Mouse (Mus musculus): Measurements from ENCODE around the gene Fam76a. TPM values are rescaled to one million over a fixed set of nuclear protein-coding genes. Genes with fewer than 3 reads are reported as not detected.
"Not testable (repeated sequence)": the region's sequence is repeated elsewhere in the genome, so short reads cannot be mapped to it uniquely, and the experiment has no call there.

Gene Fam76a
- polyA plus RNA-seq, 1 experiment = 40.2 TPM

- Histone ChIP-seq H3K4me3 (ENCODE audit: insufficient read depth, low read length) (no peak overlapping the region), H3K4me1 (ENCODE audit: control insufficient read depth, insufficient read depth, low read length) (no peaks in the 10 kb centered on the region; the same call in 1 of the 2 replicates), H3K27ac (ENCODE audit: insufficient read depth, low read length) (no peak overlapping the region)
- no peak for TF ChIP-seq CTCF (IDR thresholded peaks at IDR 0.05; ENCODE audit: extremely low read depth, insufficient read depth, low read length)
- TF ChIP-seq POLR2A (IDR thresholded peaks at IDR 0.05; ENCODE audit: extremely low read depth, insufficient read depth, low read length) = no peak
Observed at GRCm38 (mm10) chr4:132934639-132935038, 12.3 kb upstream of the Fam76a start.

DNA sequence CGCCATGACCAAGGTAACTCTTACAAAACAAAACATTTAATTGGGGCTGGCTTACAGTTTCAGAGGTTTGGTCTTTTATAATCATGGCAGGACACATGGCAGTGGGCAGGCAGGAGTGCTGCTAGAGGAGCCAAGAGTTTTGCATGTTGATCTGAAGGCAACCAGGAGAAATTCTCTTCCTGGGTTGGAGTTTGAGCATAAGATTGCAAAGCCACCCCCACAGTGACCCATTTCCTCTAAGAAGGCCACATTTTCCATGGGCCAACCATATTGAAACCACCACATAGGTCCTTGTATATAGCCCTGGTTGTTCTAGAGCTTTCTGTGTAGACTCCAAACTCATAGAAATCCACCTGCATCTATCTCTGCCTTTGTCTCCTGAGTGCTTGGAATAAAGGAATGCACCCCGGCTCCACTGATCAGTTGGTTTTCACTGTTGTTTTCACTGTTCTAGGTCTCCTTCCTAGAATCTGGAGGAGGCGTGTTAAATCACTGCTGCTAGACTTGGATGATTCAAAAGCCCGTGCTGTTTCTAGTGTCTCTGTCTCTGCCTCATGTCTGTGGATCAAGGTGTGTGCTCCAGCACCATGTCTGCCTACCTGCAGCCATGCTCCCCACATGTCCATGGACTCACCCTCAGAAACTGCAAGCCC is 10.5 kb upstream of the Fam76a start:
- TF ChIP-seq CTCF (IDR thresholded peaks at IDR 0.05; ENCODE audit: extremely low read depth, insufficient read depth, low read length) = no peak
- TF ChIP-seq POLR2A (IDR thresholded peaks at IDR 0.05; ENCODE audit: extremely low read depth, insufficient read depth, low read length) = no peak
- Histone ChIP-seq H3K27ac (ENCODE audit: insufficient read depth, low read length) (0 out of 2 replicates have a peak overlapping the region, but pooled peaks have one; percentile 63), H3K4me1 (ENCODE audit: control insufficient read depth, insufficient read depth, low read length) (no peaks in the 10 kb centered on the region; the same call in 1 of the 2 replicates), H3K4me3 (ENCODE audit: insufficient read depth, low read length) (no peak overlapping the region)

- H3K4me3 ChIP-seq (ENCODE audit: insufficient read depth, low read length) = no peak overlapping the region
- H3K4me1 ChIP-seq (ENCODE audit: control insufficient read depth, insufficient read depth, low read length) = no peaks in the 10 kb centered on the region; the same call in 1 of the 2 replicates
- TF ChIP-seq POLR2A (IDR thresholded peaks at IDR 0.05; ENCODE audit: extremely low read depth, insufficient read depth, low read length) (no peak), CTCF (IDR thresholded peaks at IDR 0.05; ENCODE audit: extremely low read depth, insufficient read depth, low read length) (peak; percentile 60)
- H3K27ac ChIP-seq (ENCODE audit: insufficient read depth, low read length) = no peak overlapping the region
Observed at GRCm38 (mm10) chr4:132930784-132931183, 8.4 kb upstream of the Fam76a start.

GRCm38 (mm10) chr4:132926520-132926919 is 4.2 kb upstream of the Fam76a start:
- not testable (repeated sequence) for H3K4me1 ChIP-seq (ENCODE audit: control insufficient read depth, insufficient read depth, low read length); H3K4me3 ChIP-seq (ENCODE audit: insufficient read depth, low read length); H3K27ac ChIP-seq (ENCODE audit: insufficient read depth, low read length)

DNA sequence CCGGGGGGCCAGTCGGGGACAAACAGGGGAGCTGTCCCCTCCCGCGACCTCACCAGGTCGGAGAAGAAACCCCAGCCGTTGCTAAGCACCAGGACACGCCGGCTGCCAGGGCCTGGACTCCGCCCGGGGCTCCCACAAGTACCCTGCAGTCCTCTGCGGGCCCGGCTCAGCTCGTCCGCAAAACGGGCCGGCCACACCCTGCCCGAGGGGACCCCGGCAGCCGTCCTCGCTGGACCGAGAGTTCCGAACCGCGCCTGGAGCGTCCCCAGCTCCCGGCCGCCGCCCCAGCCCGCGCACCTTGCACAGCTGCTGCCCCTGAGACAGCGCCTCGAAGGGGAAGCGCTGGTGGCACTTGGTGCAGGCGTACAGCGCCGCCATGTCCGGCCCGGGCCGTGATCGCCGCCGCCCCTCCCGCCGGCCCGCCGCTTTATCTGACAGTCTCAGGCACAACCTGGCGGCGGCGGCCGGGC is 262 bp downstream of the Fam76a start:
- peak overlapping the region; percentile 95 for H3K4me3 ChIP-seq (ENCODE audit: insufficient read depth, low read length)
- H3K4me1 ChIP-seq (ENCODE audit: control insufficient read depth, insufficient read depth, low read length) = peaks cover 1% of the 10 kb centered on the region; the same call in 1 of the 2 replicates
- H3K27ac ChIP-seq (ENCODE audit: insufficient read depth, low read length) = peak overlapping the region; percentile 97
- TF ChIP-seq POLR2A (IDR thresholded peaks at IDR 0.05; ENCODE audit: extremely low read depth, insufficient read depth, low read length) (0 out of 2 replicates have a peak, but pooled peaks have one; percentile 33), CTCF (IDR thresholded peaks at IDR 0.05; ENCODE audit: extremely low read depth, insufficient read depth, low read length) (no peak)

DNA sequence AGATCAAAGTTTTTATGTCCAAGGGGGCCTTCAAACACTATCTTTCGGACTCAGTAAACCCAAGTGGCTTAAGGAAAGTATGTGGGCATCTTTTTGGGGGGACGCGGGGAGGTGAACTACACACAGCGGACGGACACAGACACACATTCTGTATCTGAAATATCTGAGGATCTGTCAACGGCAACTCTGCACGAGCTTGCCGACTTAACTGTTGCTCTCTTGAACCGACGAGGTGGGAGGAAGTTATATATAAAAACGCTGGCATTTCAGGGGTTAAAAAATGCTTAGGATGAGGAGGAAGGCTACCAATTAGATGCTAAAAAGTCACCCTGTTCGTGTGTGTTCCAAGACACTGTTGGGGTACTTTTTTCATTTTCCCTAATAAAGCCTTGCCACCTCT is 870 bp downstream of the Fam76a start:
- TF ChIP-seq POLR2A (IDR thresholded peaks at IDR 0.05; ENCODE audit: extremely low read depth, insufficient read depth, low read length) (no peak), CTCF (IDR thresholded peaks at IDR 0.05; ENCODE audit: extremely low read depth, insufficient read depth, low read length) (no peak)
- H3K4me1 ChIP-seq (ENCODE audit: control insufficient read depth, insufficient read depth, low read length) = peaks cover 1% of the 10 kb centered on the region; the same call in 1 of the 2 replicates
- peak overlapping the region; percentile 95 for H3K4me3 ChIP-seq (ENCODE audit: insufficient read depth, low read length)
- H3K27ac ChIP-seq (ENCODE audit: insufficient read depth, low read length) = no peak overlapping the region

- H3K27ac ChIP-seq (ENCODE audit: insufficient read depth, low read length) = no peak overlapping the region
- TF ChIP-seq POLR2A (IDR thresholded peaks at IDR 0.05; ENCODE audit: extremely low read depth, insufficient read depth, low read length) (no peak), CTCF (IDR thresholded peaks at IDR 0.05; ENCODE audit: extremely low read depth, insufficient read depth, low read length) (no peak)
- peaks cover 1% of the 10 kb centered on the region; the same call in 1 of the 2 replicates for H3K4me1 ChIP-seq (ENCODE audit: control insufficient read depth, insufficient read depth, low read length)
Observed at GRCm38 (mm10) chr4:132920171-132920570, 2.2 kb downstream of the Fam76a start.

GRCm38 (mm10) chr4:132918493-132918892 is 3.9 kb downstream of the Fam76a start:
- not testable (repeated sequence) for H3K4me3 ChIP-seq (ENCODE audit: insufficient read depth, low read length); H3K27ac ChIP-seq (ENCODE audit: insufficient read depth, low read length); H3K4me1 ChIP-seq (ENCODE audit: control insufficient read depth, insufficient read depth, low read length)

More at GRCm38 (mm10) chr4:132920171-132920570, 2.2 kb downstream of the Fam76a start:
- no peak overlapping the region for H3K4me3 ChIP-seq (ENCODE audit: insufficient read depth, low read length)

GRCm38 (mm10) chr4:132912156-132912555 is 10.2 kb downstream of the Fam76a start:
- no peak for TF ChIP-seq CTCF (IDR thresholded peaks at IDR 0.05; ENCODE audit: extremely low read depth, insufficient read depth, low read length)
- no peak for TF ChIP-seq POLR2A (IDR thresholded peaks at IDR 0.05; ENCODE audit: extremely low read depth, insufficient read depth, low read length)

GRCm38 (mm10) chr4:132905843-132906360 is 16.5 kb downstream of the Fam76a start:
- TF ChIP-seq POLR2A (IDR thresholded peaks at IDR 0.05; ENCODE audit: extremely low read depth, insufficient read depth, low read length) (no peak), CTCF (IDR thresholded peaks at IDR 0.05; ENCODE audit: extremely low read depth, insufficient read depth, low read length) (no peak)
- Histone ChIP-seq H3K4me3 (ENCODE audit: insufficient read depth, low read length) (no peak overlapping the region), H3K4me1 (ENCODE audit: control insufficient read depth, insufficient read depth, low read length) (no peaks in the 10 kb centered on the region), H3K27ac (ENCODE audit: insufficient read depth, low read length) (no peak overlapping the region; the same call in 1 of the 2 replicates)

More at GRCm38 (mm10) chr4:132912156-132912555, 10.2 kb downstream of the Fam76a start:
- H3K4me3 ChIP-seq (ENCODE audit: insufficient read depth, low read length) = no peak overlapping the region
- no peak overlapping the region for H3K27ac ChIP-seq (ENCODE audit: insufficient read depth, low read length)
- H3K4me1 ChIP-seq (ENCODE audit: control insufficient read depth, insufficient read depth, low read length) = no peaks in the 10 kb centered on the region

All from cortical plate, adult 2 months (tissue).